Mouse (Mus musculus): Measurements from ENCODE around the gene Adh5.

- TF ChIP-seq CTCF (IDR thresholded peaks at IDR 0.05; ENCODE audit: control insufficient read depth, insufficient read depth, low read length) (no peak), POLR2A (IDR thresholded peaks at IDR 0.05; ENCODE audit: borderline replicate concordance, control insufficient read depth, low read depth, low read length) (no peak)
Observed at GRCm38 (mm10) chr3:138405341-138405740, 37.6 kb upstream of the Adh5 start.
